Mouse (Mus musculus): ENCODE data around the gene Vps52. TPM values are rescaled to one million over a fixed set of nuclear protein-coding genes. Genes with fewer than 3 reads are reported as not detected.
"Not testable (repeated sequence)": the region's sequence is repeated elsewhere in the genome, so short reads cannot be mapped to it uniquely, and the experiment has no call there.

Vps52 gene
- polyA plus RNA-seq, 1 experiment = 58.0 TPM

GRCm38 (mm10) chr17:33973572-33973971, 18.0 kb downstream of the Vps52 start:
- H3K27me3 ChIP-seq (ENCODE audit: control insufficient read depth, insufficient read depth, low read length) = no peaks in the 10 kb centered on the region
- no peak overlapping the region for H3K27ac ChIP-seq (ENCODE audit: insufficient read depth, low read length)
- no peak for DNase-seq (ENCODE audit: low read depth in 1 of 2, low spot score in 2 of 2)
- H3K36me3 ChIP-seq (ENCODE audit: control insufficient read depth, insufficient read depth, low read length) = peaks cover 5% of the 10 kb centered on the region; the same call in 1 of the 2 replicates
- 79% methylated on average over 3 of the region's 3 CpGs for WGBS
- TF ChIP-seq CTCF (IDR thresholded peaks at IDR 0.05; ENCODE audit: extremely low read depth, insufficient read depth, insufficient read length, insufficient replicate concordance) = no peak
- no peak for TF ChIP-seq POLR2A (IDR thresholded peaks at IDR 0.05; ENCODE audit: low read depth, low read length)
- H3K4me1 ChIP-seq (ENCODE audit: control insufficient read depth, insufficient read depth, insufficient read length) = peaks cover 2% of the 10 kb centered on the region
- no peak overlapping the region for H3K4me3 ChIP-seq (ENCODE audit: extremely low read depth, insufficient read depth, insufficient read length)

DNA sequence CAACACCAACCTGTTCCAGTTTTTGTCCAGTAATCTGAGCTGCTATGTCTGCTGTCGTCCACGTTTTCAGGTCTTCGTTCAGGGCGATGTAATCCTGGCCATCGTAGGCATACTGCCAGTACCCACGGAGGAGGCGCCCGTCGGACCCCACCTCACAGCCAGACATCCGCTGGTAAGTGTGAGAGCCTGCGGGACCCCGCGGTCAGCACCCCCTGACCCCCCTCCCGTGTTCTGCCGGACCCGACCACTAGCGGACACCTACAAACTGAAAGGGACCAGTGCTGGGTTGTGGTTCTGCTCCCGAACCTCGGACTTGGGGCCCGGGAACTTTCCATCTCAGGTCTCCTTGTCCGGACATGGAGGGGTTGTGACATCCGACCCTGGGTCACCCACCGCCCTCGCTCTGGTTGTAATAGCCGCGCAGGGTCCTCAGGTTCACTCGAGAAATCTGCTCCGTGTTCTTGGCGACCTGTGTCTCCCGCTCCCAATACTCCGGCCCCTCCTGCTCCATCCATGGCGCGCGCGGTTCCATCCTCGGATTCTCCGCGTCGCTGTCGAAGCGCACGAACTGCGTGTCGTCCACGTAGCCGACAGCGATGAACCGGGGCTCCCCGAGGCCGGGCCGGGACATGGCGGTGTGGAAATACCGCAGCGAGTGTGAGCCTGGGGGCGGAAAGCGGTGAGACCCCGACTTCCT, 22.4 kb downstream of the Vps52 start:
- no peak for DNase-seq (ENCODE audit: low read depth in 1 of 2, low spot score in 2 of 2)
- WGBS = 9% methylated on average over 57 of the region's 57 CpGs

DNA sequence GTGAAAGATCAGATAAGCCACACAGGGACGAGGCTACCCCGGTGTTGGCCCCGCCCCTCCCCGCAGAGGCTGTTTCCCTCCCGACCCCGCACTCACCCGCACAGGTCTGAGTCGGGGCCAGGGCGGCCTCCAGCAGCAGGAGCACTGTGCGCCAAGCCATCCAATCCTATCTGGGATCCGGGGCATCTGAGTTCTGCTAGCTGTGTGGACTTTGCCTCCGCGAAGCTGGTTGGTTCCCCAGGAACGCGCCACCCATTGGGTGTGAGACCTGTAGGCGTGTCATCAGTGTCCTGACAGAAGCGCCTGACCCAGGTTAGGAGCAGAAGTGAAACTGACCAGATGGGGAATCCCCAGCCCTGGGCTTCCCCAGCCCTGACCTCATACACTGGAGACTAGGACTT, 23.0 kb downstream of the Vps52 start:
- peaks cover 3% of the 10 kb centered on the region; the same call in 1 of the 2 replicates for H3K36me3 ChIP-seq (ENCODE audit: control insufficient read depth, insufficient read depth, low read length)
- no peaks in the 10 kb centered on the region for H3K27me3 ChIP-seq (ENCODE audit: control insufficient read depth, insufficient read depth, low read length)
- TF ChIP-seq CTCF (IDR thresholded peaks at IDR 0.05; ENCODE audit: extremely low read depth, insufficient read depth, insufficient read length, insufficient replicate concordance) (no peak), POLR2A (IDR thresholded peaks at IDR 0.05; ENCODE audit: low read depth, low read length) (peak; percentile 77)
- H3K4me3 ChIP-seq (ENCODE audit: extremely low read depth, insufficient read depth, insufficient read length) = peak overlapping the region; percentile 75
- H3K4me1 ChIP-seq (ENCODE audit: control insufficient read depth, insufficient read depth, insufficient read length) = peaks cover 22% of the 10 kb centered on the region
- WGBS = 1% methylated on average over 17 of the region's 17 CpGs
- peak overlapping the region; percentile 93 for H3K27ac ChIP-seq (ENCODE audit: insufficient read depth, low read length)
- DNase-seq (ENCODE audit: low read depth in 1 of 2, low spot score in 2 of 2) = peak; percentile 89 to 94

More for the DNA sequence above, 22.4 kb downstream of the Vps52 start:
- peaks cover 22% of the 10 kb centered on the region for H3K4me1 ChIP-seq (ENCODE audit: control insufficient read depth, insufficient read depth, insufficient read length)
- H3K27ac ChIP-seq (ENCODE audit: insufficient read depth, low read length) = peak overlapping the region; percentile 93
- H3K4me3 ChIP-seq (ENCODE audit: extremely low read depth, insufficient read depth, insufficient read length) = peak overlapping the region; percentile 75
- H3K27me3 ChIP-seq (ENCODE audit: control insufficient read depth, insufficient read depth, low read length) = no peaks in the 10 kb centered on the region
- H3K36me3 ChIP-seq (ENCODE audit: control insufficient read depth, insufficient read depth, low read length) = peaks cover 5% of the 10 kb centered on the region; the same call in 1 of the 2 replicates
- TF ChIP-seq POLR2A (IDR thresholded peaks at IDR 0.05; ENCODE audit: low read depth, low read length) (no peak), CTCF (IDR thresholded peaks at IDR 0.05; ENCODE audit: extremely low read depth, insufficient read depth, insufficient read length, insufficient replicate concordance) (no peak)

GRCm38 (mm10) chr17:33979512-33980050, 24.0 kb downstream of the Vps52 start:
- no peak overlapping the region; the same call in 1 of the 2 replicates for H3K4me3 ChIP-seq (ENCODE audit: extremely low read depth, insufficient read depth, insufficient read length)
- DNase-seq (ENCODE audit: low read depth in 1 of 2, low spot score in 2 of 2) = no peak
- peaks cover 22% of the 10 kb centered on the region for H3K4me1 ChIP-seq (ENCODE audit: control insufficient read depth, insufficient read depth, insufficient read length)
- 62% methylated on average over 6 of the region's 6 CpGs for WGBS
- H3K36me3 ChIP-seq (ENCODE audit: control insufficient read depth, insufficient read depth, low read length) = peaks cover 3% of the 10 kb centered on the region; the same call in 1 of the 2 replicates
- H3K27ac ChIP-seq (ENCODE audit: insufficient read depth, low read length) = peak overlapping the region; percentile 93
- no peaks in the 10 kb centered on the region for H3K27me3 ChIP-seq (ENCODE audit: control insufficient read depth, insufficient read depth, low read length)
- TF ChIP-seq POLR2A (IDR thresholded peaks at IDR 0.05; ENCODE audit: low read depth, low read length) (no peak), CTCF (IDR thresholded peaks at IDR 0.05; ENCODE audit: extremely low read depth, insufficient read depth, insufficient read length, insufficient replicate concordance) (no peak)

DNA sequence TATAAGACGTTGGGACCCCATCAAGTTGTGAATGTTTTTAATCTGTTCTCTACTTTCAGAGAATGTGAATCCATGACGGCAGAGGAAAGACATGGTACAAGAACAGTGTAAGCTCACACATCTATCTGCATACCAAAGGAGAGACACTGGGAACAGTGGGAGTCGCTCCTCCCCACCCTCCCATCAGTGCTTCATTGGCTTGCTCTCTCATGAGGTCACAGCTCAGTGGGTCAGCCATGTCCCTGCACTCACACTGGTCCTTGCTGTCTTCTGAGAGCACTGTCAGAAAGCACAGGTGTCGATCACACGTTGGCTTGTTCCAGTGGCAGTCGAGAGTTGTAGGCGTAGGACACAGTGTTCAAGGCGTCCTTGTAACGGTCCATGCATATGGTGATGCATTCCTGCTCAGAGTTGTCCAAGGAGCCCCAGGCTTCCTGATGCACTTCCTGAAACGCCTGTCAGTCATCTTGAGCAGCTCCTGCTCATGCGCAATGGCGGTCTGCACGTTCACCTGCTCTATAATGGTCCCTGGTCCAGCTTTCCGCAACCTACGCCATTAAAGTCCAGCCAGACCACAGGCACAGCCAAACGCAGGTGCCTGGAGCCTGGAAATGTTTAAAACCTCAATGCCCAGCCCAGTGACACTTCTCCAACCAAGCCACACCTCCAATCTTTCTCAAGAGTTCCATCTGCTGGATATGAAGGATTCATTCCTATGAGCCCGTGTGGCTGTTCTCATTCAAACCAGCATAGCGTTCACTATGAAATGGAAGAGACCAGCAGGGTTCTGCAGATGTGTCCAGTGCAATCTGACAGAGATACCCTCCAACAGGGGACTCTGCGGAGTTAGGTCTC, 24.8 kb downstream of the Vps52 start:
- 84% methylated on average over 19 of the region's 19 CpGs for WGBS
- peak overlapping the region; percentile 88 for H3K27ac ChIP-seq (ENCODE audit: insufficient read depth, low read length)
- no peak for DNase-seq (ENCODE audit: low read depth in 1 of 2, low spot score in 2 of 2)

DNA sequence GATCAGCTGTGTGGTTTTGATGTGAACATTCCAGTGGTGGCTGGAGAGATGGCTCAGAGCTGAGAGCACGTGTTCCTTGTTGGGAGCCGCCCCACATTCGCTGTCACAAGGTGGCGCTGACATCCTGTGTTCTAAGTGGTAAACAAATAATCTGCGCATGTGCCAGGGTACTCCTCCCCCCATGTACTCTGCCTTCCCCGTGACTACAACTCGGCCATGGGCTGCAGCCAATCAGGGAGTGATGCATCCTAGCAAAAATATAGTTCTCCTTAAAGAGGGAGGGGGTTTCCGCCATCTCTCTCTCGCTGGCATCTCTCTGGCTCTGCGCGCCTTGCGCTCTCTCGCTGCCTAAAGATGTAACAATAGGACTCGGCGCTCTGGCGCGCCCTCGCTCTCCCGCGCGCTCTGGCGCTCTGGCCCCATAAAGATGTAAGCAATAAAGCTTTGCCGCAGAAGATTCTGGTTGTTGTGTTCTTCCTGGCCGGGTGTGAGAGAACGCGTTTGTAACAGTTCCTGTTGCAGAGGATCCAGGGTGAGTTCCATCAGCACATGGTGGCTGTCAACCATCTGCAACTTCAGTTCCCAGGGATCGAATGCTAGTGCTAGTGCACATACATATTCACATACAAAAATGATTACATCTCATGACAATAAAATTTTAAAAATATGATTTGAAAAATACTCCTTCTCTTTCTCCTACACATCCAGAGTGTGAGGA, 25.7 kb downstream of the Vps52 start:
- 2% methylated on average over 27 of the region's 27 CpGs for WGBS
- H3K36me3 ChIP-seq (ENCODE audit: control insufficient read depth, insufficient read depth, low read length); H3K27me3 ChIP-seq (ENCODE audit: control insufficient read depth, insufficient read depth, low read length): not testable (repeated sequence)
- TF ChIP-seq CTCF (IDR thresholded peaks at IDR 0.05; ENCODE audit: extremely low read depth, insufficient read depth, insufficient read length, insufficient replicate concordance) = peak; percentile 28; the same call in 1 of the 2 replicates
- TF ChIP-seq POLR2A (IDR thresholded peaks at IDR 0.05; ENCODE audit: low read depth, low read length) = peak; percentile 13; the same call in 1 of the 2 replicates
- peaks cover 22% of the 10 kb centered on the region for H3K4me1 ChIP-seq (ENCODE audit: control insufficient read depth, insufficient read depth, insufficient read length)
- H3K4me3 ChIP-seq (ENCODE audit: extremely low read depth, insufficient read depth, insufficient read length) = peak overlapping the region; percentile 66
- peak; percentile 85 to 95 for DNase-seq (ENCODE audit: low read depth in 1 of 2, low spot score in 2 of 2)
- H3K27ac ChIP-seq (ENCODE audit: insufficient read depth, low read length) = peak overlapping the region; percentile 97

More for the DNA sequence above, 24.8 kb downstream of the Vps52 start:
- H3K4me1 ChIP-seq (ENCODE audit: control insufficient read depth, insufficient read depth, insufficient read length) = peaks cover 22% of the 10 kb centered on the region
- H3K4me3 ChIP-seq (ENCODE audit: extremely low read depth, insufficient read depth, insufficient read length) = no peak overlapping the region
- no peaks in the 10 kb centered on the region for H3K27me3 ChIP-seq (ENCODE audit: control insufficient read depth, insufficient read depth, low read length)
- TF ChIP-seq POLR2A (IDR thresholded peaks at IDR 0.05; ENCODE audit: low read depth, low read length) (no peak), CTCF (IDR thresholded peaks at IDR 0.05; ENCODE audit: extremely low read depth, insufficient read depth, insufficient read length, insufficient replicate concordance) (no peak)
- 0 out of 2 replicates have a peak, but pooled peaks cover 2% of the 10 kb centered on the region for H3K36me3 ChIP-seq (ENCODE audit: control insufficient read depth, insufficient read depth, low read length)

All from spleen, adult 2 months (tissue).